Mouse (Mus musculus) liver, embryonic 16.5 days (tissue): Measurements from ENCODE around the gene Disp1. TPM values are rescaled to one million over a fixed set of nuclear protein-coding genes. Genes with fewer than 3 reads are reported as not detected.

Experiments
- ATAC-seq: fragments of 200-750 bp; cut with Nextera tagmentation; 2 replicates; pipeline ENCODE4 v1.8.0; 2017; ENCODE audit warnings: low read depth, mild to moderate bottlenecking, moderate number of reproducible peaks, moderate library complexity
- H3K27ac ChIP-seq: fragments of 300-500 bp; sonication (generic); 2 replicates; pipeline ENCODE4 v1.5.1; 2014; ENCODE audit warnings: mild to moderate bottlenecking, low read length
- H3K27me3 ChIP-seq: fragments of 300-500 bp; sonication (generic); 2 replicates; pipeline ENCODE4 v1.6.1; 2014; ENCODE audit warnings: low read depth, low read length, mixed read lengths; ENCODE audit not compliant: control insufficient read depth, insufficient read depth
- H3K36me3 ChIP-seq: fragments of 300-500 bp; sonication (generic); 2 replicates; pipeline ENCODE4 v1.6.1; 2014; ENCODE audit warnings: mild to moderate bottlenecking; ENCODE audit not compliant: control insufficient read depth, insufficient read depth
- H3K4me1 ChIP-seq: fragments of 300-500 bp; sonication (generic); 2 replicates; pipeline ENCODE4 v1.6.1; 2014; ENCODE audit warnings: low read depth, low read length, mixed read lengths; ENCODE audit not compliant: control insufficient read depth
- H3K4me2 ChIP-seq: fragments of 300-500 bp; sonication (generic); 2 replicates; pipeline ENCODE4 v1.6.1; 2014; ENCODE audit warnings: low read depth, low read length, mixed read lengths
- H3K4me3 ChIP-seq: fragments of 300-500 bp; sonication (generic); 2 replicates; pipeline ENCODE4 v1.5.1; 2014; ENCODE audit warnings: low read depth, mild to moderate bottlenecking, low read length
- H3K9ac ChIP-seq: fragments of 300-500 bp; sonication (generic); 2 replicates; pipeline ENCODE4 v1.6.1; 2014; ENCODE audit warnings: low read depth, low read length
- H3K9me3 ChIP-seq: fragments of 300-500 bp; sonication (generic); replicated peaks from 2 replicates; pipeline ENCODE4 v1.6.1; 2016; ENCODE audit warnings: low read length; ENCODE audit not compliant: control insufficient read depth
- WGBS: fragments of 180-500 bp; shearing (Covaris S2); extraction: QIAGEN DNeasy Blood & Tissue Kit; methylation state at CpG from one replicate; pipeline ENCODE4 v1.1.7; 2014; ENCODE audit not compliant: insufficient replicate concordance; 5-methylcytosine and 5-hydroxymethylcytosine counted together
- microRNA-seq: library from miRNA; unstranded; fragments of <30 nt; microRNA quantifications from one replicate; pipeline ENCODE4, GENCODE M21; 2016
- polyA plus RNA-seq: library from polyadenylated mRNA; unstranded; fragments of >200 nt; fragmentation: Nextera tagmentation; extraction: Ambion mirVana; gene quantifications from 2 replicates; pipeline ENCODE4 v1.2.1, GENCODE M21; 2015

Disp1 gene
- polyA plus RNA-seq, 1 experiment from 2014 or later = 3.3 TPM

DNA sequence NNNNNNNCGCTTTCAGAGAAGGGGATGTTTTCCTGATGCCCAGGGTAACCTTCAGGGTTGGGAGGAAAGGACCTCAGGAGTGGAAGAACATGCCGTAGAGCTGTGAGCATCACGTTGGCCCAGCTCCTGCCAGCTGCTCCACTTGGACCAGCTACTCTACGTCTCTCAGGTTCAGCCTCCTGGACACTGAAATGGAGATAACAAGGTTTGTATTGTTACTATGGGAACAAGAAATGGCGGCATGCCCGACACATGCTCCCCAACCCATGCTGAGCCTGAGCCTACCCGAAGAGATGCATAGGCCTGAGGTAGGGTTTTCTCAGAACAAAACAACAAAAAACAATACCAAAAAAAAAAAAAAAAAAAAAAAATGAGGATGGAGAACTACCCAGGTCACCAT, 179.6 kb downstream of the Disp1 start:
- Histone ChIP-seq H3K9me3 (no peaks in the 10 kb centered on the region), H3K4me1 (no peaks in the 10 kb centered on the region), H3K36me3 (no peaks in the 10 kb centered on the region), H3K27ac (no peak overlapping the region), H3K27me3 (no peaks in the 10 kb centered on the region), H3K9ac (no peak overlapping the region), H3K4me2 (no peak overlapping the region), H3K4me3 (no peak overlapping the region)
- 71% methylated on average over 6 of the region's 7 CpGs for WGBS
- no peak for ATAC-seq

GRCm38 (mm10) chr1:183040847-183041382, 180.4 kb downstream of the Disp1 start:
- Histone ChIP-seq H3K9ac (no peak overlapping the region), H3K4me2 (no peak overlapping the region), H3K36me3 (no peaks in the 10 kb centered on the region), H3K4me1 (no peaks in the 10 kb centered on the region), H3K9me3 (no peaks in the 10 kb centered on the region), H3K27ac (no peak overlapping the region), H3K4me3 (no peak overlapping the region), H3K27me3 (no peaks in the 10 kb centered on the region)
- 41% methylated on average over 11 of the region's 11 CpGs for WGBS
- ATAC-seq = peak; percentile 48

- 47% methylated on average over 6 of the region's 6 CpGs for WGBS
- ATAC-seq = no peak
- Histone ChIP-seq H3K4me2 (no peak overlapping the region), H3K27me3 (no peaks in the 10 kb centered on the region), H3K4me1 (no peaks in the 10 kb centered on the region), H3K9ac (no peak overlapping the region), H3K36me3 (no peaks in the 10 kb centered on the region), H3K4me3 (no peak overlapping the region), H3K9me3 (no peaks in the 10 kb centered on the region), H3K27ac (no peak overlapping the region)
These were observed 181.2 kb downstream of the Disp1 start for GRCm38 (mm10) chr1:183039881-183040708.

- no peaks in the 10 kb centered on the region for H3K27me3 ChIP-seq
- WGBS = 68% methylated on average over 7 of the region's 7 CpGs
- H3K36me3 ChIP-seq = no peaks in the 10 kb centered on the region
- no peaks in the 10 kb centered on the region for H3K9me3 ChIP-seq
- no peak overlapping the region for H3K9ac ChIP-seq
- H3K4me3 ChIP-seq = no peak overlapping the region
- H3K27ac ChIP-seq = no peak overlapping the region
- H3K4me2 ChIP-seq = no peak overlapping the region
- no peaks in the 10 kb centered on the region for H3K4me1 ChIP-seq
- ATAC-seq = no peak
These were observed 181.9 kb downstream of the Disp1 start for GRCm38 (mm10) chr1:183039404-183039803.

Small RNAs within 50 kb of the gene (microRNA-seq; reads per million reads assigned to microRNA genes)
- gene Gm24975 = not detected

Other genes with a start within 250 kb of the Disp1 start
- 14.0 and 14.2 TPM in 2 replicates for gene Aida, start 75.1 kb upstream of the Disp1 start, polyA plus RNA-seq
- 20.8 and 21.0 TPM in 2 replicates for gene Brox, start 75.7 kb upstream of the Disp1 start, polyA plus RNA-seq
- 27.8 and 30.5 TPM in 2 replicates for gene Mia3, start 148.0 kb upstream of the Disp1 start, polyA plus RNA-seq
- 3.9 TPM in 2 replicates for gene Taf1a, start 167.5 kb upstream of the Disp1 start, polyA plus RNA-seq
- gene Hhipl2, start 196.7 kb upstream of the Disp1 start, polyA plus RNA-seq = not detected in 2 replicates